Mouse (Mus musculus): ENCODE measurements around the gene Rtel1. TPM values are rescaled to one million over a fixed set of nuclear protein-coding genes. Genes with fewer than 3 reads are reported as not detected.

Rtel1 gene
- polyA plus RNA-seq, 1 experiment from 2014 or later = 59.2 TPM

DNA sequence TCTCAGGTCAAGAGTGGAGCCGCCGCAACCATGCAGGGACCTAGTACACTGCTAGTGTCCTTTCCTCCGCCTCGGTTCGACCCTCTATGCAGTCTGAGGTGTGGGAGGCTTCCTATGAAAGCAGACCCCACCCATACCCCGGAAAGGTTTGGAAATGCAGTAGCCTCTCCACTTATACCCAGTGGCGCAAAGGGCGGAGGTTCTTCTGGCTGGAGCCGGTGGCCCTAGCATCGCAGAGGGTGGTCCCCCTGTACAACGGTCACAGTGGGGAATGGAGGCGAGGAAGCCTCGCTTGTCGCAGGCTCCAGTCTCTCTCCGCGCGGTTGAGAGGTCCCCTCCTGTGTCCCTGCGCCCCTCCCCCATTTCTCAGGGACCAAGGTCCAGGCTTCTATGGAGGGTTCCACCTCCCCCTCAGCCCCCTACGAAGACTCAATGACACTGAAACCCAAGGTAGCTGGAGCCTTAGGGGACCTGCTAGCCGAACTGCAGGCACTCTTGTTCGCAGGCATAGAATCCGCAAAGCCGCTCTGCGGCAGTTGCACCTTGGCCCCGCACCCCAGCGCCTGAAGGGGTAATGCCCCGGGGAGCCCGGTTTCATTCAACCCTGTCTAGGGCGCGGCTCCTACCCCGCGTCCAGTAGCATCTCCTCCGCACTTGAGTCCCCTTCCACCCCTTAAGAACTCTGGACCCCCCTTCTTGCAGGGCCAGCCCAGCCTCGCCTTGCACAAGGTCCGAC lies 6.0 kb upstream of the Rtel1 start:
- 2% methylated on average over 35 of the region's 35 CpGs for WGBS
- peak; percentile 32 for ATAC-seq (ENCODE audit: low FRiP score, low TSS enrichment)

DNA sequence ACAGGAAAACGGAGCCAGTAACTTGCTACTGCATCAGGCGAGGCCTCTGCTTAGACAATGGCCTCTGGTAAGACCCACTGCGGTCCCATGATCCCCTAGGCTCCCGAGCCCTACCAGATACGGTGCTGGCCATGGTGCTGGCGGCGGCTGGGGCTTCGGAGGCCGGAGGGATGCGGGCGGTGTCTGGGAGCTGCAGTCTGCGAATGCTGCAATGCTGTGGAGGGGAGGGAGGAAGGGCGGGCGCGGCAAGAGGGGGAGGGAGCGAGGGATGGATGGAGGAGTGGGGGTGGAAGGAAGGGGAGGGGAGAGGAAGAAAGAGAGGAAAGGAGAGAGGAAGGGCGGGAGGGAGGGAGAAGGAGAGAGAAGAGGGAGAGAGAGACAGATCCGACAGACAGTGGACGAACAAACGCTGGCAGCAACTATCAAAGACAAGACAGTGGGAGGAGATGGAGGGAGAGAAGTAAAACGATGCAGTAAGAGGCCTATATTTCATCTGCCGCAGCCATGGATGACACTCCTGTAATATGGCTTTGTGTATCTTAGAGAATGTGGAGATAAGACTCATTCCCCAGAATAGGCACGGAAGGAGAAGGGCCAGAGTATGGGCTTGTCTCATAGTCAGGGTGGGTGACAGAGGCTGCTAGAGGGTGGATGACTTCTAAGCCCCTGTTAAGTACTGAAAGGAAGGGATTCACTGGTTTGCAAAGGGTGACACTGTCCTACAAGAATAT lies 5.3 kb upstream of the Rtel1 start, which contains the start of gene Stmn3:
TSS of gene Stmn3 (minus strand) at position 421 of the 731 bp plus-strand sequence.
- peak within 1 kb of the TSS; percentile 33 for H3K4me2 ChIP-seq (replicated peaks; ENCODE audit: low read depth, low read length)
- no peak within 1 kb of the TSS; the same call in 1 of the 2 replicates for H3K9ac ChIP-seq (ENCODE audit: low read depth, low read length)
- H3K27me3 ChIP-seq (ENCODE audit: control insufficient read depth, insufficient read depth, low read length) = peaks cover 35% of the 10 kb centered on the region
- H3K9me3 ChIP-seq (ENCODE audit: control insufficient read depth, low read length) = no peaks in the 10 kb centered on the region
- H3K27ac ChIP-seq (ENCODE audit: low read depth, low read length) = no peak within 1 kb of the TSS
- peak within 1 kb of the TSS; percentile 16 for H3K4me3 ChIP-seq (ENCODE audit: low read length)
- H3K36me3 ChIP-seq (ENCODE audit: control insufficient read depth, insufficient read depth, low read length) = no peaks in the 10 kb centered on the region
- ATAC-seq (ENCODE audit: low FRiP score, low TSS enrichment) = peak; percentile 73
- 5% methylated on average over 23 of the region's 23 CpGs for WGBS
- 0 out of 2 replicates have a peak, but pooled peaks cover 7% of the 10 kb centered on the region for H3K4me1 ChIP-seq (ENCODE audit: control insufficient read depth, insufficient read depth, low read length)

More for the DNA sequence above, 6.0 kb upstream of the Rtel1 start:
- Histone ChIP-seq H3K4me3 (ENCODE audit: low read length) (peak overlapping the region; percentile 16), H3K36me3 (ENCODE audit: control insufficient read depth, insufficient read depth, low read length) (no peaks in the 10 kb centered on the region), H3K4me2 (replicated peaks; ENCODE audit: low read depth, low read length) (peak overlapping the region; percentile 33), H3K27me3 (ENCODE audit: control insufficient read depth, insufficient read depth, low read length) (peaks cover 35% of the 10 kb centered on the region), H3K4me1 (ENCODE audit: control insufficient read depth, insufficient read depth, low read length) (0 out of 2 replicates have a peak, but pooled peaks cover 7% of the 10 kb centered on the region), H3K9ac (ENCODE audit: low read depth, low read length) (no peak overlapping the region; the same call in 1 of the 2 replicates), H3K27ac (ENCODE audit: low read depth, low read length) (no peak overlapping the region), H3K9me3 (ENCODE audit: control insufficient read depth, low read length) (no peaks in the 10 kb centered on the region)

DNA sequence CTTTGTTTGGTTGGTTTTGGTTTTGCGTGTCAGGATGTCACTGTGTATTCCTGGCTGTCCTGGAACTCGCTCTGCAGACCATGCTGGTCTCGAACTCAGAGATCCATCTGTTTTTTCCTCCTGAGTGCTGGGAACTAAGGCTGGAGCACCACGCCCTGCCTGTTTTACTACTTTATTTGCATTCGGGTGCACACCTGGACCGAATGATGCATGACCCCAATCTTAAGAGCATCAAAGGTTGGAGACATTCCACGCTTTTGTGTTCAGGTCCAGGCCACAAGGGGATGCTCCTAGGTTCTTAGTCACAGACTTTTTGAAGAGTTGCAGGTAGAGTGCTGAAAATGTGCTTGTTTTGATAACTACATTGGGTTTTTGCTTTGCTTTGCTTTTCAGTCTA lies 562 bp downstream of the Rtel1 start:
- peak; percentile 16 for ATAC-seq (ENCODE audit: low FRiP score, low TSS enrichment)
- WGBS = 10% methylated on average over 7 of the region's 7 CpGs

DNA sequence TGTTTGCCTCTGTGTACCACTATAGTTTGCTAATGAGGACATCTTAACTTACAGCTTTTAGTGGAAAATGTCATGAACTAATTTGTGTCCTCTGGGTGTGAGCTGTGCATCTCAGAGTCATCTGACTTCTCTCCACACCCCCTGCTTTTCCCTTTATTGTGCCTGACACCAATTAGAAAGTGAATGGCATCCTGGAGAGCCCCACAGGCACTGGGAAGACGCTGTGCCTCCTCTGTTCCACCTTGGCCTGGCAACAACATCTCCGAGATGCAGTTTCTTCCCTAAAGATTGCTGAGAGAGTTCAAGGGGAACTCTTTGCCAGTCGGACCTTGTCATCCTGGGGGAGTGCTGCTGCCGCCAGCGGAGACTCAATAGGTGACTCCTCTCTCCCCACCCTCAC lies 2.6 kb downstream of the Rtel1 start:
- Histone ChIP-seq H3K27ac (ENCODE audit: low read depth, low read length) (no peak overlapping the region), H3K36me3 (ENCODE audit: control insufficient read depth, insufficient read depth, low read length) (peaks cover 38% of the 10 kb centered on the region), H3K4me2 (replicated peaks; ENCODE audit: low read depth, low read length) (no peak overlapping the region), H3K27me3 (ENCODE audit: control insufficient read depth, insufficient read depth, low read length) (no peaks in the 10 kb centered on the region), H3K9me3 (ENCODE audit: control insufficient read depth, low read length) (no peaks in the 10 kb centered on the region), H3K9ac (ENCODE audit: low read depth, low read length) (no peak overlapping the region), H3K4me1 (ENCODE audit: control insufficient read depth, insufficient read depth, low read length) (peaks cover 7% of the 10 kb centered on the region; the same call in 1 of the 2 replicates), H3K4me3 (ENCODE audit: low read length) (no peak overlapping the region)
- ATAC-seq (ENCODE audit: low FRiP score, low TSS enrichment) = no peak
- 72% methylated on average over 5 of the region's 5 CpGs for WGBS

More for the DNA sequence above, 562 bp downstream of the Rtel1 start:
- Histone ChIP-seq H3K27me3 (ENCODE audit: control insufficient read depth, insufficient read depth, low read length) (peaks cover 3% of the 10 kb centered on the region; the same call in 1 of the 2 replicates), H3K4me2 (replicated peaks; ENCODE audit: low read depth, low read length) (peak overlapping the region; percentile 83), H3K36me3 (ENCODE audit: control insufficient read depth, insufficient read depth, low read length) (peaks cover 28% of the 10 kb centered on the region), H3K9me3 (ENCODE audit: control insufficient read depth, low read length) (no peaks in the 10 kb centered on the region), H3K9ac (ENCODE audit: low read depth, low read length) (peak overlapping the region; percentile 65), H3K4me3 (ENCODE audit: low read length) (peak overlapping the region; percentile 72), H3K27ac (ENCODE audit: low read depth, low read length) (no peak overlapping the region), H3K4me1 (ENCODE audit: control insufficient read depth, insufficient read depth, low read length) (peaks cover 7% of the 10 kb centered on the region; the same call in 1 of the 2 replicates)

DNA sequence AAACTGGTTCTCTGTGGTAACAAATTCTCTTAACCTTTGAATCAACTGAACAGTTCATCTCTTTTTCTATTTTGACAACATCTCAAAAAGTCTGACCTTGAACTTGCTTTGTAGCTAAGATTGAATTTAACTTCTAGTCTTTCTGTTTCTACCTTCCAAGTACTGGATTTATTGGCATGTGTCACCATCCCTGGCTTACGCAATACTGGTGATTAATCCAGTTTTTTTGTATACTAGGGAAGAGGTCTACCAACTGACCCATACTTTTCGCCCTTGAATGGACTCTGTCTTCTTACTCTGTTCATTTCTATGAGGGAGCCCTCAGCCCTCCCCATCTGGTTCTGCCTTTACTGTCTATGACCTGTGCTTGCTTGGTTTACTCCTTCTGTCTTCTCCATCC lies 6.6 kb downstream of the Rtel1 start:
- Histone ChIP-seq H3K9ac (ENCODE audit: low read depth, low read length) (no peak overlapping the region), H3K36me3 (ENCODE audit: control insufficient read depth, insufficient read depth, low read length) (peaks cover 72% of the 10 kb centered on the region), H3K4me3 (ENCODE audit: low read length) (no peak overlapping the region), H3K4me1 (ENCODE audit: control insufficient read depth, insufficient read depth, low read length) (no peaks in the 10 kb centered on the region), H3K27me3 (ENCODE audit: control insufficient read depth, insufficient read depth, low read length) (no peaks in the 10 kb centered on the region), H3K9me3 (ENCODE audit: control insufficient read depth, low read length) (no peaks in the 10 kb centered on the region), H3K4me2 (replicated peaks; ENCODE audit: low read depth, low read length) (no peak overlapping the region), H3K27ac (ENCODE audit: low read depth, low read length) (no peak overlapping the region)
- no peak for ATAC-seq (ENCODE audit: low FRiP score, low TSS enrichment)
- WGBS = 94% methylated on average over 2 of the region's 2 CpGs

DNA sequence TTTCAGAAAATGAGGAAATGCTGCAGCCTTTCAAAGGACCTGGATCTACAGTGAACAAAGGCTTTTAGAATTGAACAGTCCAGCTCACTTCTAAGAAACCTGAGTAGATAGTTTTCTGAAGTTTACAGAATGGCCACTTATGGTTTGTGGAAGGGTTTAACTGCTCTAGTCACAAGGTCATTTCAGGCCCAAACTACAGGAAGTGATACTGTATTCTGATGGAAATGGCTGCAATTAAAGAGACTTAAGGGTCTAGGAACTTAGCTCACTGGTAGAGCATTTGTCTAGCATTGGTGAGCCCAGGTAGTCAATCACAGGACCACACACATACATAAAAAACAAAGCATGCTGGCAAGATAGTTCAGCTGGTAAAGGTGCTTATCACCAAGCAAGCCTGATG lies 13.0 kb downstream of the Rtel1 start:
- Histone ChIP-seq H3K36me3 (ENCODE audit: control insufficient read depth, insufficient read depth, low read length) (peaks cover 77% of the 10 kb centered on the region), H3K9ac (ENCODE audit: low read depth, low read length) (no peak overlapping the region), H3K9me3 (ENCODE audit: control insufficient read depth, low read length) (no peaks in the 10 kb centered on the region), H3K4me1 (ENCODE audit: control insufficient read depth, insufficient read depth, low read length) (no peaks in the 10 kb centered on the region), H3K4me3 (ENCODE audit: low read length) (no peak overlapping the region), H3K27me3 (ENCODE audit: control insufficient read depth, insufficient read depth, low read length) (no peaks in the 10 kb centered on the region), H3K27ac (ENCODE audit: low read depth, low read length) (no peak overlapping the region), H3K4me2 (replicated peaks; ENCODE audit: low read depth, low read length) (no peak overlapping the region)
- ATAC-seq (ENCODE audit: low FRiP score, low TSS enrichment) = no peak

DNA sequence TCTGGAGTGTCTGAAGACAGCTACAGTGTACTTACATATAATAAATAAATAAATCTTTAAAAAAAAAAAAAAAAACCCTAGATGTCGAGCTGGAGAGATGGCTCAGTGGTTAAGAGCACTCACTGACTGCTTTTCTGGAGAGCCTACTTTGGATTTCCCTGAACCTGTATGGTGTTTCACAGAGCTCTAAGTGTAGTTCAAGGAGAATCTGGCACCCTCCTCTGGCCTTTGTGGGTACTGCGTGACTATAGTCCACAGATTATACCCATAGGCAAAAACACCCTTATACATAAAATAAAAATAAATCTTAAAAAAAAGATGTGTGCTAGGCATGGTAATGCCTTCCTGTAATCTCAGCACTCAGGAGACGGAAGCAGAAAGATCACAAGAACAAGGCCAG lies 14.5 kb downstream of the Rtel1 start:
- H3K4me1 ChIP-seq (ENCODE audit: control insufficient read depth, insufficient read depth, low read length) = no peaks in the 10 kb centered on the region
- H3K4me2 ChIP-seq (replicated peaks; ENCODE audit: low read depth, low read length) = no peak overlapping the region
- H3K36me3 ChIP-seq (ENCODE audit: control insufficient read depth, insufficient read depth, low read length) = peaks cover 79% of the 10 kb centered on the region
- no peak overlapping the region for H3K9ac ChIP-seq (ENCODE audit: low read depth, low read length)
- 66% methylated on average over 3 of the region's 3 CpGs for WGBS
- H3K27ac ChIP-seq (ENCODE audit: low read depth, low read length) = no peak overlapping the region
- no peaks in the 10 kb centered on the region for H3K27me3 ChIP-seq (ENCODE audit: control insufficient read depth, insufficient read depth, low read length)
- no peak overlapping the region for H3K4me3 ChIP-seq (ENCODE audit: low read length)
- peak; percentile 52; the same call in 1 of the 2 replicates for ATAC-seq (ENCODE audit: low FRiP score, low TSS enrichment)
- no peaks in the 10 kb centered on the region for H3K9me3 ChIP-seq (ENCODE audit: control insufficient read depth, low read length)

DNA sequence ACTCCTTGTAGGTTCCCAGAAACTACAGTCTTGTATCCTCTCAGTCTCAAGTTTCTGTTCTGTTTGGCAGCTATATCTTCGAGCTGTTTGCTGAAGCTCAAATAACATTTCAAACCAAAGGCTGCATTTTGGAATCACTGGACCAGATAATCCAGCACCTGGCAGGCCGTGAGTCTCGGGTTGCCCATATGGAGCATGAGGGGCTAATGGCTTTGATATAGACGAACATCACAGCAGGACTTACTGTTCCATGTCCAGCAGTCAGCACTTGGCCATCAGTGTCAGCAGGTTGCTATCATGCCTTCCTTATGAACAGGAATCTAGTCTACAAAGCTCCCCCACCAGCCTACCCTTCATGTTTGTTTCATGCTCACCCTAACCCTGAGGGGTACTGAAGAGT lies 20.9 kb downstream of the Rtel1 start:
- Histone ChIP-seq H3K4me3 (ENCODE audit: low read length) (no peak overlapping the region), H3K9ac (ENCODE audit: low read depth, low read length) (no peak overlapping the region), H3K27ac (ENCODE audit: low read depth, low read length) (no peak overlapping the region), H3K27me3 (ENCODE audit: control insufficient read depth, insufficient read depth, low read length) (no peaks in the 10 kb centered on the region), H3K4me1 (ENCODE audit: control insufficient read depth, insufficient read depth, low read length) (no peaks in the 10 kb centered on the region), H3K4me2 (replicated peaks; ENCODE audit: low read depth, low read length) (no peak overlapping the region), H3K9me3 (ENCODE audit: control insufficient read depth, low read length) (no peaks in the 10 kb centered on the region), H3K36me3 (ENCODE audit: control insufficient read depth, insufficient read depth, low read length) (peaks cover 70% of the 10 kb centered on the region)
- 0 out of 2 replicates have a peak, but pooled peaks have one; percentile 20 for ATAC-seq (ENCODE audit: low FRiP score, low TSS enrichment)
- WGBS = 43% methylated on average over 4 of the region's 4 CpGs

DNA sequence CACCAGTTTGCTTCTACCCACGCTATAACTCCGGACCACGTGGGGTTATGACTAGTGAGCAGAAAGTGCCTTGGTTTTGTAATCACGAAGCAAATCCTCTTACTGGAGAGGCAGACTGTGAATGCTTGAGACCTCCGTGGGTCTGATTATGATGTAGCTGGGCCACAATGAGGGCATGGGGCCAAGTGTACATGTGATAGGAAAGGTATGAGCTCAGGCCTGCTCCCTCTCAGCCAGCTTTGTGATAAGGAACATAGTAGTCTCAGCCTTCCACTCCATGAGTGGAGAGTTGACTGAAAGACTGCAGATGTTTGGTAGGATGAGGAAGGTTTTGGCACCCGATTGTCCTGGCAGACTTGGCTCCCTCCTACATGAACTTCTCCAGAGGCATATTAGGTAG lies 23.2 kb downstream of the Rtel1 start:
- 96% methylated on average over 6 of the region's 6 CpGs for WGBS
- ATAC-seq (ENCODE audit: low FRiP score, low TSS enrichment) = no peak
- no peak overlapping the region for H3K27ac ChIP-seq (ENCODE audit: low read depth, low read length)
- no peaks in the 10 kb centered on the region for H3K27me3 ChIP-seq (ENCODE audit: control insufficient read depth, insufficient read depth, low read length)
- H3K4me3 ChIP-seq (ENCODE audit: low read length) = no peak overlapping the region
- no peak overlapping the region for H3K9ac ChIP-seq (ENCODE audit: low read depth, low read length)
- H3K9me3 ChIP-seq (ENCODE audit: control insufficient read depth, low read length) = no peaks in the 10 kb centered on the region
- H3K36me3 ChIP-seq (ENCODE audit: control insufficient read depth, insufficient read depth, low read length) = peaks cover 60% of the 10 kb centered on the region
- no peak overlapping the region for H3K4me2 ChIP-seq (replicated peaks; ENCODE audit: low read depth, low read length)
- H3K4me1 ChIP-seq (ENCODE audit: control insufficient read depth, insufficient read depth, low read length) = no peaks in the 10 kb centered on the region

Measured in kidney, embryonic 14.5 days (tissue).